ENCODE assay signal across 15 mouse cellular contexts in genomic region chr6:95999441-95999840, GRCm38 (mm10).
"Had no signal": no experiment of that assay in that cellular context is flagged by ENCODE, and none has a peak within 500 bp of the region (broad histone marks: within the 10 kb centered on the region; RNA-seq: fewer than 3 reads in every experiment).

No protein-coding gene starts in this region.

- ATAC-seq: intestine, embryonic 15.5 days; liver, postnatal 0 days; lung, postnatal 0 days had no signal

- H3K9ac ChIP-seq: intestine, embryonic 15.5 days; kidney, embryonic 15.5 days; liver, embryonic 14.5 days; liver, postnatal 0 days; lung, embryonic 14.5 days; stomach, embryonic 15.5 days had no signal

- H3K4me2 ChIP-seq: intestine, embryonic 15.5 days; kidney, embryonic 15.5 days; lung, embryonic 14.5 days; stomach, embryonic 15.5 days had no signal

- DNase-seq: kidney, adult 11 months; kidney, adult 8-10 months; kidney, postnatal 14 days; liver, postnatal 0 days; spleen, adult 18-20 months; thymus, postnatal 25 days had no signal

- H3K9me3 ChIP-seq: intestine, embryonic 15.5 days; kidney, embryonic 15.5 days; stomach, embryonic 15.5 days had no signal

- H3K36me3 ChIP-seq: intestine, embryonic 15.5 days; kidney, embryonic 15.5 days; stomach, embryonic 15.5 days had no signal

- H3K27ac ChIP-seq: intestine, embryonic 15.5 days; kidney, embryonic 15.5 days; layer of hippocampus, adult 2 months; left cerebral cortex, adult 2 months; liver, embryonic 14.5 days; macrophage; stomach, embryonic 15.5 days had no signal

- H3K27me3 ChIP-seq: intestine, embryonic 15.5 days; kidney, embryonic 15.5 days; stomach, embryonic 15.5 days had no signal

- H3K4me3 ChIP-seq: intestine, embryonic 15.5 days; kidney, embryonic 15.5 days; layer of hippocampus, adult 2 months; left cerebral cortex, adult 2 months; stomach, embryonic 15.5 days had no signal

- H3K4me1 ChIP-seq: intestine, embryonic 15.5 days; kidney, embryonic 15.5 days; stomach, embryonic 15.5 days had no signal
